Mouse (Mus musculus) intestine, postnatal 0 days (tissue): ENCODE measurements around the gene Micall1. TPM values are rescaled to one million over a fixed set of nuclear protein-coding genes. Genes with fewer than 3 reads are reported as not detected.

Experiments
- ATAC-seq: fragments of 200-750 bp; cut with Nextera tagmentation; 2 replicates; pipeline ENCODE4 v1.8.0; 2017; ENCODE audit warnings: mild to moderate bottlenecking, moderate TSS enrichment, moderate library complexity
- H3K27ac ChIP-seq: fragments of 300-500 bp; sonication (generic); 2 replicates; pipeline ENCODE4 v1.5.1; 2014; ENCODE audit warnings: mild to moderate bottlenecking, low read depth, low read length, moderate library complexity
- H3K27me3 ChIP-seq: fragments of 300-500 bp; sonication (generic); replicated peaks from 2 replicates; pipeline ENCODE4 v1.6.1; 2014; ENCODE audit warnings: low read length, mixed read lengths; ENCODE audit not compliant: control insufficient read depth, insufficient read depth
- H3K36me3 ChIP-seq: fragments of 300-500 bp; sonication (generic); 2 replicates; pipeline ENCODE4 v1.6.1; 2014; ENCODE audit warnings: mild to moderate bottlenecking, moderate library complexity; ENCODE audit not compliant: control insufficient read depth, insufficient read depth
- H3K4me1 ChIP-seq: fragments of 300-500 bp; sonication (generic); replicated peaks from 2 replicates; pipeline ENCODE4 v1.6.1; 2014; ENCODE audit warnings: antibody characterized with exemption, low read length, mixed read lengths; ENCODE audit not compliant: control insufficient read depth, insufficient read depth
- H3K4me2 ChIP-seq: fragments of 300-500 bp; sonication (generic); replicated peaks from 2 replicates; pipeline ENCODE4 v1.6.1; 2014; ENCODE audit warnings: low read depth, mild to moderate bottlenecking, moderate library complexity
- H3K4me3 ChIP-seq: fragments of 300-500 bp; sonication (generic); 2 replicates; pipeline ENCODE4 v1.5.1; 2014; ENCODE audit warnings: low read depth, low read length
- H3K9ac ChIP-seq: fragments of 300-500 bp; sonication (generic); 2 replicates; pipeline ENCODE4 v1.6.1; 2014; ENCODE audit warnings: mild to moderate bottlenecking, low read depth, low read length
- H3K9me3 ChIP-seq: fragments of 300-500 bp; sonication (generic); 2 replicates; pipeline ENCODE4 v1.6.1; 2016; ENCODE audit warnings: mixed run types; ENCODE audit not compliant: control insufficient read depth
- CTCF ChIP-seq: sonication (generic); IDR thresholded peaks from 2 replicates; pipeline ENCODE4 v1.5.1; 2016; ENCODE audit warnings: low read depth, mild to moderate bottlenecking, control low read depth, antibody characterized with exemption, moderate library complexity
- WGBS: fragments of 180-500 bp; shearing (Covaris S2); extraction: QIAGEN DNeasy Blood & Tissue Kit; methylation state at CpG from one replicate; pipeline ENCODE4 v1.1.7; 2014; 5-methylcytosine and 5-hydroxymethylcytosine counted together
- polyA plus RNA-seq: library from polyadenylated mRNA; unstranded; fragments of >200 nt; fragmentation: Nextera tagmentation; extraction: Ambion mirVana; gene quantifications from 2 replicates; pipeline ENCODE4 v1.2.1, GENCODE M21; 2015

Gene Micall1
- polyA plus RNA-seq, 1 experiment from 2014 or later = 3.7 TPM

GRCm38 (mm10) chr15:79100391-79100790 lies 8.3 kb upstream of the Micall1 start:
- Histone ChIP-seq H3K27ac (no peak overlapping the region), H3K36me3 (peaks cover 4% of the 10 kb centered on the region; the same call in 1 of the 2 replicates), H3K9ac (no peak overlapping the region), H3K9me3 (no peaks in the 10 kb centered on the region), H3K4me1 (peaks cover 3% of the 10 kb centered on the region; the same call in 1 of the 2 replicates), H3K4me2 (no peak overlapping the region), H3K27me3 (no peaks in the 10 kb centered on the region), H3K4me3 (no peak overlapping the region)
- 73% methylated on average over 4 of the region's 4 CpGs for WGBS
- no peak for TF ChIP-seq CTCF
- no peak for ATAC-seq

- Histone ChIP-seq H3K9me3 (no peaks in the 10 kb centered on the region), H3K27ac (no peak overlapping the region), H3K36me3 (no peaks in the 10 kb centered on the region), H3K4me2 (no peak overlapping the region), H3K9ac (no peak overlapping the region), H3K27me3 (no peaks in the 10 kb centered on the region), H3K4me1 (peaks cover under 1% of the 10 kb centered on the region; the same call in 1 of the 2 replicates), H3K4me3 (no peak overlapping the region)
- no peak for ATAC-seq
- TF ChIP-seq CTCF = no peak
Measured at GRCm38 (mm10) chr15:79101531-79101930, 7.2 kb upstream of the Micall1 start.

GRCm38 (mm10) chr15:79103264-79103663 lies 5.4 kb upstream of the Micall1 start:
- no peak for ATAC-seq
- Histone ChIP-seq H3K4me2 (no peak overlapping the region), H3K9ac (no peak overlapping the region), H3K36me3 (no peaks in the 10 kb centered on the region), H3K4me3 (no peak overlapping the region), H3K9me3 (no peaks in the 10 kb centered on the region), H3K4me1 (peaks cover 2% of the 10 kb centered on the region), H3K27ac (no peak overlapping the region), H3K27me3 (no peaks in the 10 kb centered on the region)
- no peak for TF ChIP-seq CTCF
- 79% methylated on average over 10 of the region's 10 CpGs for WGBS

GRCm38 (mm10) chr15:79105804-79106203 lies 2.9 kb upstream of the Micall1 start:
- Histone ChIP-seq H3K4me1 (peaks cover 14% of the 10 kb centered on the region; the same call in 1 of the 2 replicates), H3K36me3 (no peaks in the 10 kb centered on the region), H3K9ac (no peak overlapping the region), H3K27ac (no peak overlapping the region), H3K9me3 (no peaks in the 10 kb centered on the region), H3K4me3 (no peak overlapping the region), H3K4me2 (no peak overlapping the region), H3K27me3 (no peaks in the 10 kb centered on the region)
- TF ChIP-seq CTCF = no peak
- WGBS = 54% methylated on average over 2 of the region's 2 CpGs
- no peak for ATAC-seq

- ATAC-seq = no peak
- H3K27ac ChIP-seq = peak overlapping the region; percentile 84; the same call in 1 of the 2 replicates
Measured at GRCm38 (mm10) chr15:79107966-79108365, 732 bp upstream of the Micall1 start.

GRCm38 (mm10) chr15:79109321-79109934 lies 730 bp downstream of the Micall1 start:
- Histone ChIP-seq H3K4me1 (peaks cover 14% of the 10 kb centered on the region; the same call in 1 of the 2 replicates), H3K4me3 (peak overlapping the region; percentile 75), H3K9me3 (no peaks in the 10 kb centered on the region), H3K36me3 (peaks cover 11% of the 10 kb centered on the region), H3K4me2 (peak overlapping the region; percentile 96), H3K27me3 (no peaks in the 10 kb centered on the region), H3K27ac (peak overlapping the region; percentile 84), H3K9ac (peak overlapping the region; percentile 89)
- under 1% methylated on average over 46 of the region's 46 CpGs for WGBS
- no peak for TF ChIP-seq CTCF
- peak; percentile 51 for ATAC-seq

More at GRCm38 (mm10) chr15:79107966-79108365, 732 bp upstream of the Micall1 start:
- Histone ChIP-seq H3K36me3 (peaks cover 4% of the 10 kb centered on the region; the same call in 1 of the 2 replicates), H3K9me3 (no peaks in the 10 kb centered on the region), H3K4me1 (peaks cover 14% of the 10 kb centered on the region; the same call in 1 of the 2 replicates), H3K9ac (no peak overlapping the region), H3K4me3 (peak overlapping the region; percentile 75; the same call in 1 of the 2 replicates), H3K27me3 (no peaks in the 10 kb centered on the region), H3K4me2 (peak overlapping the region; percentile 96)
- no peak for TF ChIP-seq CTCF
- 27% methylated on average over 7 of the region's 7 CpGs for WGBS
